Mouse (Mus musculus): ENCODE results near the gene Stard9.

The Stard9 gene

GRCm38 (mm10) chr2:120730639-120731166 lies 101.8 kb downstream of the Stard9 start:
- no peak for DNase-seq

- peak; percentile 97 for DNase-seq
These were observed 102.4 kb downstream of the Stard9 start for GRCm38 (mm10) chr2:120731167-120731862.

GRCm38 (mm10) chr2:120731877-120732530 lies 103.1 kb downstream of the Stard9 start:
- no peak for DNase-seq

- no peak for DNase-seq
These were observed 116.6 kb downstream of the Stard9 start for GRCm38 (mm10) chr2:120745496-120745895.

- no peak for DNase-seq
These were observed 119.1 kb downstream of the Stard9 start for GRCm38 (mm10) chr2:120748041-120748440.

GRCm38 (mm10) chr2:120761922-120762321 lies 133.0 kb downstream of the Stard9 start:
- DNase-seq = no peak

- no peak for DNase-seq
These were observed 141.5 kb downstream of the Stard9 start for GRCm38 (mm10) chr2:120770265-120770935.

Data from lung, postnatal 10 days (tissue).